Mouse (Mus musculus) kidney, adult 9 months (tissue): ENCODE results near the gene Zfp385a.

Experiments used
- DNase-seq: peaks from one replicate; pipeline ENCODE4 v3.0.0; 2022

Gene Zfp385a

GRCm38 (mm10) chr15:103362950-103363349, 23.1 kb upstream of the Zfp385a start:
- no peak for DNase-seq

- DNase-seq, result no peak
Observed at GRCm38 (mm10) chr15:103362333-103362732, 22.4 kb upstream of the Zfp385a start.

- no peak for DNase-seq
Observed at GRCm38 (mm10) chr15:103361269-103361668, 21.4 kb upstream of the Zfp385a start.

GRCm38 (mm10) chr15:103359869-103360602, 20.1 kb upstream of the Zfp385a start:
- DNase-seq, result no peak

GRCm38 (mm10) chr15:103359122-103359510, 19.2 kb upstream of the Zfp385a start:
- no peak for DNase-seq

GRCm38 (mm10) chr15:103358278-103359121, 18.6 kb upstream of the Zfp385a start:
- DNase-seq, result peak; percentile 38

GRCm38 (mm10) chr15:103357817-103358216, 17.9 kb upstream of the Zfp385a start:
- no peak for DNase-seq

GRCm38 (mm10) chr15:103356130-103356529, 16.2 kb upstream of the Zfp385a start:
- no peak for DNase-seq

- DNase-seq, result no peak
Observed at GRCm38 (mm10) chr15:103355420-103355819, 15.5 kb upstream of the Zfp385a start.

- no peak for DNase-seq
Observed at GRCm38 (mm10) chr15:103354690-103355089, 14.8 kb upstream of the Zfp385a start.

GRCm38 (mm10) chr15:103353511-103354256, 13.8 kb upstream of the Zfp385a start:
- DNase-seq, result no peak

GRCm38 (mm10) chr15:103352856-103353255, 13.0 kb upstream of the Zfp385a start:
- peak; percentile 50 for DNase-seq

GRCm38 (mm10) chr15:103347275-103347684, 7.4 kb upstream of the Zfp385a start:
- peak; percentile 71 for DNase-seq

- no peak for DNase-seq
Observed at GRCm38 (mm10) chr15:103345789-103346188, 5.9 kb upstream of the Zfp385a start.

- DNase-seq, result no peak
Observed at GRCm38 (mm10) chr15:103343556-103343955, 3.7 kb upstream of the Zfp385a start.

GRCm38 (mm10) chr15:103343008-103343407, 3.1 kb upstream of the Zfp385a start:
- no peak for DNase-seq

GRCm38 (mm10) chr15:103342415-103342814, 2.5 kb upstream of the Zfp385a start:
- DNase-seq, result peak; percentile 84

- no peak for DNase-seq
Observed at GRCm38 (mm10) chr15:103341547-103341946, 1.7 kb upstream of the Zfp385a start.

GRCm38 (mm10) chr15:103340786-103341185, 893 bp upstream of the Zfp385a start:
- no peak for DNase-seq

- no peak for DNase-seq
Observed at GRCm38 (mm10) chr15:103339166-103339960, 530 bp downstream of the Zfp385a start.

GRCm38 (mm10) chr15:103338829-103339165, 1.1 kb downstream of the Zfp385a start:
- no peak for DNase-seq

- DNase-seq, result no peak
Observed at GRCm38 (mm10) chr15:103336996-103337667, 2.8 kb downstream of the Zfp385a start.
